Mouse (Mus musculus) stomach, postnatal 0 days (tissue): ENCODE results near the gene Il4ra.

Experiments
- CTCF ChIP-seq: IDR thresholded peaks from 2 replicates; pipeline ENCODE4 v1.5.1; 2016; ENCODE audit warnings: antibody characterized with exemption, low read depth, mild to moderate bottlenecking, moderate library complexity
- EP300 ChIP-seq: optimal IDR thresholded peaks from 2 replicates; pipeline ENCODE3; 2016; ENCODE audit warnings: antibody characterized with exemption

DNA sequence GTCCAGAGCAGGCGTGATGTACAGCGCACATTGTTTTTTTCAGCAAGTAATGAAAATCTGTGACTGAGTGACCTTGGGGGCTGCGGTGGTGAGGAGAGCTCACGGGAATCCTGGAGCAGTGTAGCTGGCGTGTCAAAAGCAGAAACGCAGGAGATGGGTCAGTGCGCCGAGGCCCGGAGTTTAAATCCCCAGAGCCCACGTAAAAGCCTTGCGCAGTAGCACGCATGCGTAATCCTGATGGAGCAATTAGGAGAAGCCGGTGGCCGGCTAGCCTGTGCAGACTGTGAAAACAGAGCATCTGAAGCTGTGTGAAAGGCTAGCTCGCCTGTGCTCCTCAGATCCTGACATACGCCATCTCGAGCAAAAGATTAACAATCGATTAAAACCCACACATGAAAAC lies 20.0 kb downstream of the Il4ra start:
- TF ChIP-seq EP300 (no peak), CTCF (no peak)
